Mouse (Mus musculus): ENCODE measurements around the gene Rae1.

- TF ChIP-seq CTCF (IDR thresholded peaks at IDR 0.05) (no peak), EP300 (IDR thresholded peaks at IDR 0.05) (no peak)
Measured at GRCm38 (mm10) chr2:173049817-173050216, 49.9 kb downstream of the Rae1 start.
